ENCODE assay signal across 22 mouse cellular contexts in the genomic region with DNA sequence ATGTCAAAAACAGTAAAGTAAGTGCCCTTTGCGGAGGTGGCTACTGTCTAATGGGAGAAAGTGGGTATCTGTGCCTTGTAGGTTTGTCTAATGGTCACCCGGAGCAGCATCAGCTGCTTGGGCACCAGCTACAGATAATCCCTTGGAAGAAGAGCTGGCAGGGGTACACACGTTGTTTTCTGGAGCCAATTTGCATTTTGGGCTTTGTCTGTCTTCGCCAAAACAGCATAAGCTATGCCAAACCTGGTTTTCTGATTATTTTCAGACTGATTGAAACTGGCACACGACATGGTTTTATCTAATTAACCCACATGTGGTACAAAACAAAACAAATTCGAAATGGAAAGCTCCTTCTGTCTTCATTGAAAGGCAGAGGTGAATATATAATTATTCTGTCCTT. TPM values are rescaled to one million over a fixed set of nuclear protein-coding genes. Genes with fewer than 3 reads are reported as not detected.
DNase-seq lines count a peak whose midpoint lies in the region; ATAC-seq lines count a peak whose summit lies in the region.
"Had no signal": no experiment of that assay in that cellular context is flagged by ENCODE, and none has a peak within 500 bp of the region (broad histone marks: within the 10 kb centered on the region; RNA-seq: fewer than 3 reads in every experiment).

No protein-coding gene starts in this region.

- H3K36me3 ChIP-seq in hindbrain, embryonic 14.5 days (replicated peaks; ENCODE audit: control insufficient read depth, insufficient read depth): no peaks in the 10 kb centered on the region
- H3K36me3 ChIP-seq in hindbrain, embryonic 13.5 days: no peaks in the 10 kb centered on the region
- H3K36me3 ChIP-seq: embryonic facial prominence, embryonic 15.5 days; heart, embryonic 13.5 days; limb, embryonic 12.5 days; midbrain, embryonic 13.5 days had no signal

- WGBS in hindbrain, embryonic 14.5 days: 55% methylated on average over 6 of the region's 6 CpGs
- 66% methylated on average over 6 of the region's 6 CpGs for WGBS in hindbrain, embryonic 13.5 days

- no peaks in the 10 kb centered on the region for H3K27me3 ChIP-seq in hindbrain, embryonic 14.5 days (ENCODE audit: control insufficient read depth, insufficient read depth, low read length)
- H3K27me3 ChIP-seq in hindbrain, embryonic 13.5 days: no peaks in the 10 kb centered on the region
- H3K27me3 ChIP-seq: embryonic facial prominence, embryonic 15.5 days; heart, embryonic 13.5 days; limb, embryonic 12.5 days; midbrain, embryonic 13.5 days had no signal

- H3K9ac ChIP-seq in hindbrain, embryonic 14.5 days: no peak overlapping the region
- H3K9ac ChIP-seq in hindbrain, embryonic 13.5 days: no peak overlapping the region
- H3K9ac ChIP-seq: embryonic facial prominence, embryonic 15.5 days; heart, embryonic 13.5 days; limb, embryonic 12.5 days; liver, embryonic 14.5 days; midbrain, embryonic 13.5 days had no signal

- peak; percentile 44 for DNase-seq in hindbrain, embryonic 14.5 days (ENCODE audit: low spot score)
- DNase-seq in retina, postnatal 1 day: peak; percentile 74
- DNase-seq in retina, embryonic 14.5 days (ENCODE audit: low spot score): no peak
- DNase-seq in cerebellum, postnatal 10 days: peak; percentile 87 to 88
- no peak for DNase-seq in spleen, adult 12 weeks (ENCODE audit: low spot score)
- no peak for DNase-seq in adrenal gland, adult 8-10 months
- DNase-seq: gastrocnemius, adult 2 months; heart, adult 11 months; heart, postnatal 4 days; kidney, adult 8-10 months; kidney, postnatal 36 days; thymus, postnatal 25 days had no signal

- H3K4me2 ChIP-seq in hindbrain, embryonic 14.5 days (replicated peaks): no peak overlapping the region
- H3K4me2 ChIP-seq in hindbrain, embryonic 13.5 days: no peak overlapping the region
- H3K4me2 ChIP-seq: embryonic facial prominence, embryonic 15.5 days; heart, embryonic 13.5 days; limb, embryonic 12.5 days; midbrain, embryonic 13.5 days had no signal

- peak; percentile 37; the same call in 1 of the 2 replicates for ATAC-seq in hindbrain, embryonic 14.5 days (ENCODE audit: low FRiP score)
- ATAC-seq in hindbrain, embryonic 13.5 days (ENCODE audit: low FRiP score): no peak
- ATAC-seq: inflammation-experienced regulatory T-cells, adult 6 months; midbrain, embryonic 13.5 days had no signal

- no peaks in the 10 kb centered on the region for H3K9me3 ChIP-seq in hindbrain, embryonic 14.5 days (ENCODE audit: control insufficient read depth, low read length)
- H3K9me3 ChIP-seq in hindbrain, embryonic 13.5 days: peaks cover 2% of the 10 kb centered on the region; the same call in 1 of the 2 replicates
- H3K9me3 ChIP-seq: embryonic facial prominence, embryonic 15.5 days; heart, embryonic 13.5 days; limb, embryonic 12.5 days; midbrain, embryonic 13.5 days had no signal

- no peak overlapping the region for H3K4me3 ChIP-seq in hindbrain, embryonic 14.5 days (replicated peaks; ENCODE audit: low read length)
- no peak overlapping the region for H3K4me3 ChIP-seq in hindbrain, embryonic 13.5 days
- H3K4me3 ChIP-seq: embryonic facial prominence, embryonic 15.5 days; gastrocnemius, adult 2 months; heart, embryonic 13.5 days; left cerebral cortex, adult 2 months; limb, embryonic 12.5 days; midbrain, embryonic 13.5 days had no signal

- no peak overlapping the region for H3K27ac ChIP-seq in hindbrain, embryonic 14.5 days
- no peak overlapping the region for H3K27ac ChIP-seq in hindbrain, embryonic 13.5 days
- H3K27ac ChIP-seq: embryonic facial prominence, embryonic 15.5 days; gastrocnemius, adult 2 months; heart, embryonic 13.5 days; left cerebral cortex, adult 2 months; limb, embryonic 12.5 days; liver, embryonic 14.5 days; midbrain, embryonic 13.5 days; stomach, postnatal 0 days had no signal

- no peaks in the 10 kb centered on the region for H3K4me1 ChIP-seq in hindbrain, embryonic 14.5 days (replicated peaks; ENCODE audit: control insufficient read depth, insufficient read depth, low read length)
- no peaks in the 10 kb centered on the region for H3K4me1 ChIP-seq in hindbrain, embryonic 13.5 days (replicated peaks)
- H3K4me1 ChIP-seq: embryonic facial prominence, embryonic 15.5 days; heart, embryonic 13.5 days; limb, embryonic 12.5 days had no signal

RNA-seq across cellular contexts. Expression of gene Dnajc15, which starts 7.7 kb away (rescaled TPM):
- 90.3 and 95.3 TPM in 2 replicates for polyA plus RNA-seq in hindbrain, embryonic 14.5 days (2014; fragmentation: Nextera tagmentation; extraction: Ambion mirVana)
- 84.7 and 90.8 TPM in 2 replicates for polyA plus RNA-seq in hindbrain, embryonic 13.5 days (2015; fragmentation: Nextera tagmentation; extraction: Ambion mirVana)
- total RNA-seq in adrenal gland, adult 8-10 months (2022): 100 to 1,000 TPM; 203 to 420 (median 336) TPM

RNA-seq across cellular contexts. Expression of gene Epsti1, which starts 21.4 kb away (rescaled TPM):
- polyA plus RNA-seq in hindbrain, embryonic 14.5 days (2014; fragmentation: Nextera tagmentation; extraction: Ambion mirVana): 0.14 and 0.33 TPM in 2 replicates
- polyA plus RNA-seq in hindbrain, embryonic 13.5 days (2015; fragmentation: Nextera tagmentation; extraction: Ambion mirVana): 0.30 and 0.31 TPM in 2 replicates
- total RNA-seq in adrenal gland, adult 8-10 months (2022): 1 to 10 TPM; 1.1 to 2.5 (median 1.6) TPM
- total RNA-seq: ES-E14 had no signal

Comparison
In these comparisons a context has a peak if more than half of its experiments do, and no peak if none do; other contexts are left out.
1. DNase-seq: peak in hindbrain, embryonic 14.5 days (single experiment), retina, postnatal 1 day (single experiment) and cerebellum, postnatal 10 days (2 of 2); none in retina, embryonic 14.5 days (single experiment), spleen, adult 12 weeks (single experiment) and adrenal gland, adult 8-10 months (single experiment).